Mouse (Mus musculus) lung, postnatal 0 days (tissue): ENCODE measurements at regions not wholly inside any gene's neighbourhood (a gene's known extent, or its start where the extent isn't known, plus 50 kb on each side); places are given as distances from the start of the nearest gene placed in this dataset.

Experiments used
- ATAC-seq: fragments of 200-750 bp; cut with Nextera tagmentation; 2 replicates; pipeline ENCODE4 v1.8.0; 2017; ENCODE audit warnings: moderate library complexity
- DNase-seq: peaks from one replicate; pipeline ENCODE4 v3.0.0-alpha.2; 2016; ENCODE audit warnings: low spot score
- H3K27ac ChIP-seq: fragments of 300-500 bp; sonication (generic); 2 replicates; pipeline ENCODE4 v1.5.1; 2014; ENCODE audit warnings: antibody characterized with exemption, mild to moderate bottlenecking, low read length, mixed read lengths
- H3K27me3 ChIP-seq: fragments of 300-500 bp; sonication (generic); replicated peaks from 2 replicates; pipeline ENCODE4 v1.6.1; 2014; ENCODE audit warnings: low read length, mixed read lengths; ENCODE audit not compliant: insufficient read depth
- H3K36me3 ChIP-seq: fragments of 300-500 bp; sonication (generic); 2 replicates; pipeline ENCODE4 v1.6.1; 2014; ENCODE audit warnings: low read length, mixed read lengths; ENCODE audit not compliant: insufficient read depth
- H3K4me1 ChIP-seq: fragments of 300-500 bp; sonication (generic); 2 replicates; pipeline ENCODE4 v1.6.1; 2014; ENCODE audit warnings: antibody characterized with exemption, low read depth, low read length, mixed read lengths; ENCODE audit not compliant: insufficient read depth
- H3K4me2 ChIP-seq: fragments of 300-500 bp; sonication (generic); replicated peaks from 2 replicates; pipeline ENCODE4 v1.6.1; 2014; ENCODE audit warnings: low read depth, mild to moderate bottlenecking, low read length, moderate library complexity, mixed read lengths
- H3K4me3 ChIP-seq: fragments of 300-500 bp; sonication (generic); 2 replicates; pipeline ENCODE4 v1.5.1; 2014; ENCODE audit warnings: low read depth, low read length
- H3K9ac ChIP-seq: fragments of 300-500 bp; sonication (generic); replicated peaks from 2 replicates; pipeline ENCODE4 v1.6.1; 2014; ENCODE audit warnings: low read depth, mild to moderate bottlenecking
- H3K9me3 ChIP-seq: fragments of 300-500 bp; sonication (generic); 2 replicates; pipeline ENCODE4 v1.6.1; 2016; ENCODE audit warnings: low read length, mixed read lengths
- CTCF ChIP-seq: IDR thresholded peaks from 2 replicates; pipeline ENCODE4 v1.5.1; 2016; ENCODE audit warnings: antibody characterized with exemption, mild to moderate bottlenecking
- EP300 ChIP-seq: IDR thresholded peaks from 2 replicates; pipeline ENCODE4 v1.6.1; 2016; ENCODE audit warnings: antibody characterized with exemption, mild to moderate bottlenecking, control low read depth
- WGBS: fragments of 180-500 bp; shearing (Covaris S2); extraction: QIAGEN DNeasy Blood & Tissue Kit; methylation state at CpG from one replicate; pipeline ENCODE4 v1.1.7; 2014; 5-methylcytosine and 5-hydroxymethylcytosine counted together

- Histone ChIP-seq H3K9ac (no peak overlapping the region), H3K4me2 (no peak overlapping the region), H3K4me3 (no peak overlapping the region), H3K27ac (no peak overlapping the region), H3K36me3 (no peaks in the 10 kb centered on the region), H3K27me3 (no peaks in the 10 kb centered on the region), H3K9me3 (no peaks in the 10 kb centered on the region), H3K4me1 (no peaks in the 10 kb centered on the region)
- DNase-seq (no peak), ATAC-seq (no peak)
- 62% methylated on average over 5 of the region's 5 CpGs for WGBS
- TF ChIP-seq CTCF (no peak), EP300 (no peak)
These were observed 139.8 kb upstream of the Erbb4 start for GRCm38 (mm10) chr1:69247691-69248090.

GRCm38 (mm10) chr1:69242289-69242909 lies 134.5 kb upstream of the Erbb4 start:
- DNase-seq (no peak), ATAC-seq (no peak)
- H3K4me1 ChIP-seq = no peaks in the 10 kb centered on the region
- no peaks in the 10 kb centered on the region for H3K36me3 ChIP-seq
- no peaks in the 10 kb centered on the region for H3K27me3 ChIP-seq
- H3K4me2 ChIP-seq = peak overlapping the region; percentile 53
- TF ChIP-seq EP300 (no peak), CTCF (no peak)
- no peaks in the 10 kb centered on the region for H3K9me3 ChIP-seq
- no peak overlapping the region for H3K9ac ChIP-seq
- H3K27ac ChIP-seq = no peak overlapping the region
- 67% methylated on average over 3 of the region's 3 CpGs for WGBS
- peak overlapping the region; percentile 19; the same call in 1 of the 2 replicates for H3K4me3 ChIP-seq

- no peaks in the 10 kb centered on the region for H3K36me3 ChIP-seq
- no peak overlapping the region for H3K9ac ChIP-seq
- no peaks in the 10 kb centered on the region for H3K9me3 ChIP-seq
- TF ChIP-seq EP300 (no peak), CTCF (peak; percentile 90)
- peak; percentile 75 for DNase-seq
- H3K27me3 ChIP-seq = no peaks in the 10 kb centered on the region
- H3K27ac ChIP-seq = no peak overlapping the region
- peak overlapping the region; percentile 19; the same call in 1 of the 2 replicates for H3K4me3 ChIP-seq
- 11% methylated on average over 11 of the region's 11 CpGs for WGBS
- peak; percentile 68 for ATAC-seq
- H3K4me1 ChIP-seq = no peaks in the 10 kb centered on the region
- peak overlapping the region; percentile 53 for H3K4me2 ChIP-seq
These were observed 133.8 kb upstream of the Erbb4 start for GRCm38 (mm10) chr1:69241502-69242214.

DNA sequence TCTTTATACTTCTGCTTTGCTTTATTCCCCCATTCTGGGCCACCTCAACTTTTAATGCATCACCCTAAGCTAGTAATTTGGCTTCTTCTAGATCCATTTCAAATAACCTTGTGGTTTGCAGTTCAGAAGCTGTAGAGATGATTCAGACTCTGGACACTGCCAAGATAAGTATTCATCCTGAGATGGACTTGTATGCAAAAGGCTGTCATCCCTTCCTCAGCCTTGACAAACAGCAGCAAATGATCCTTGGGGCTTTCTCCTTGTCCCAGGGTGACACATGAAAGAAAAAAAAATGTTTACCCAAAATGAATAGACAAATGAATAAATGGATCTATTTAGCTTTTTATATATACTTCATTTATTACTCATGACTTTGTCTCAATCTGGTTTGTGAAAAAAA lies 120.0 kb upstream of the Erbb4 start:
- ATAC-seq = no peak
- TF ChIP-seq EP300 (no peak), CTCF (no peak)
- H3K9ac ChIP-seq = no peak overlapping the region

DNA sequence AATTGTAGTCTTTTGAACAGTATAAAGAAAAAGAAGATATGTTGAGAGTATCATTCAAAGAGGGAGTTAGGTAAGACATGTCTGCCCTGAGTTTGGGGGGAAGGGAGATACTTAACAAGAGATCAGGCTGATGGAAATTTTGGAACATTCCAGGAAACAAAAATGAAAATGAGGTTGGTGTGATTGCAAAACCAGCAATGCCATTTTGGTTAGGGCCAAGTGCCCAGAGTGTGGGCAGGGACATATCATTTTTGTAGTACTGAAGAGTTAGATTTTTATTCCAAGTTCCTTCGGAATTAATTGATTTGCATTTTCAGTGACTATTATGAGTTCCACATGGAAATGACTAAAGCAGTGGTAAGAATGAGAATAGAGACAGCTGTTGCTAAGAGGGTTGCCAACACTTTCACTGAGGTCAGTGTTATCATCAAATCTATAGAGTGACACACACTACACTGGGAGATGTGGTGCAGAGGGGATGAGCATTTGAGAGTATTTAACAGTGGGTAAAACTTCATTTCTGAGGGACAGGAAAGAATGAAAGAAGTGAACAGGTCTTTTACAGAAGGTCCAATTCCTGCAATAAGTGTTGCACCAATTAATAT lies 105.1 kb upstream of the Erbb4 start:
- TF ChIP-seq CTCF (no peak), EP300 (no peak)
- Histone ChIP-seq H3K4me3 (no peak overlapping the region), H3K27ac (no peak overlapping the region), H3K9me3 (no peaks in the 10 kb centered on the region), H3K4me2 (no peak overlapping the region), H3K4me1 (no peaks in the 10 kb centered on the region), H3K9ac (no peak overlapping the region), H3K27me3 (no peaks in the 10 kb centered on the region), H3K36me3 (no peaks in the 10 kb centered on the region)
- 74% methylated on average over 1 of the region's 1 CpGs for WGBS
- ATAC-seq (no peak), DNase-seq (no peak)

More for the DNA sequence above, 120.0 kb upstream of the Erbb4 start:
- Histone ChIP-seq H3K4me3 (no peak overlapping the region), H3K4me2 (no peak overlapping the region), H3K4me1 (no peaks in the 10 kb centered on the region), H3K9me3 (no peaks in the 10 kb centered on the region), H3K36me3 (no peaks in the 10 kb centered on the region), H3K27me3 (no peaks in the 10 kb centered on the region), H3K27ac (no peak overlapping the region)
- DNase-seq = no peak

DNA sequence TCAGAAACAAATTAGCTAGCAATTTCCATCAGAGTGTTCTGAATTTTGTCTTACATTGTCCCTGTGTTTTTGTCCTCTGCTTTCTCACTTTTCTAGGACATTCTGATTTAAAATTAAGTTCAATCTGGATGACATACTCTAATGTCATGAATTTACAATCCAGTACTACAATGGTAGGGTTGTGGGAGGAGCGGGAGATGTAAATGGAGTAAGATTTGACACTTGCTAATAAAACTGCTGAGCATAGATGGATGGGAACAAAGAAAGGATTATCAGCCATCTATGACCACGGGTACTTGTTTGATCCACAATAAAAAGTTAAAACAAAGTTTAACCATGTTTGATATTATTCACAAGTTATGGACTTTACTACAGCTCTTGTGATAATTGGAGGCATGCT lies 94.9 kb upstream of the Erbb4 start:
- DNase-seq = no peak
- no peak overlapping the region for H3K27ac ChIP-seq
- WGBS = 78% methylated on average over 2 of the region's 2 CpGs
- no peak overlapping the region for H3K4me2 ChIP-seq
- H3K9ac ChIP-seq = no peak overlapping the region
- no peak for ATAC-seq
- TF ChIP-seq CTCF (no peak), EP300 (no peak)
- no peaks in the 10 kb centered on the region for H3K36me3 ChIP-seq
- no peak overlapping the region for H3K4me3 ChIP-seq
- H3K27me3 ChIP-seq = no peaks in the 10 kb centered on the region
- H3K9me3 ChIP-seq = no peaks in the 10 kb centered on the region
- H3K4me1 ChIP-seq = no peaks in the 10 kb centered on the region
